Mouse (Mus musculus): Measurements from ENCODE around the gene Kazald1. TPM values are rescaled to one million over a fixed set of nuclear protein-coding genes. Genes with fewer than 3 reads are reported as not detected.

The Kazald1 gene
- total RNA-seq, 1 experiment from 2014 or later: not detected

- ATAC-seq (ENCODE audit: extremely low read depth, insufficient number of reproducible peaks, low FRiP score, poor library complexity, severe bottlenecking): peak; percentile 80
These were observed 27.6 kb upstream of the Kazald1 start, which contains the start of gene Sfxn3 for GRCm38 (mm10) chr19:45047417-45047934. Gene Sfxn3, plus strand, starts transcription at chr19:45047503.

- peak; percentile 57 for ATAC-seq (ENCODE audit: extremely low read depth, insufficient number of reproducible peaks, low FRiP score, poor library complexity, severe bottlenecking)
These were observed 27.0 kb upstream of the Kazald1 start for GRCm38 (mm10) chr19:45047935-45048643.

- no peak for ATAC-seq (ENCODE audit: extremely low read depth, insufficient number of reproducible peaks, low FRiP score, poor library complexity, severe bottlenecking)
These were observed 26.2 kb upstream of the Kazald1 start for GRCm38 (mm10) chr19:45048644-45049365.

- no peak for ATAC-seq (ENCODE audit: extremely low read depth, insufficient number of reproducible peaks, low FRiP score, poor library complexity, severe bottlenecking)
These were observed 25.5 kb upstream of the Kazald1 start for GRCm38 (mm10) chr19:45049523-45049922.

GRCm38 (mm10) chr19:45053451-45053850 is 21.6 kb upstream of the Kazald1 start:
- no peak for ATAC-seq (ENCODE audit: extremely low read depth, insufficient number of reproducible peaks, low FRiP score, poor library complexity, severe bottlenecking)

GRCm38 (mm10) chr19:45054892-45055690 is 19.9 kb upstream of the Kazald1 start:
- no peak for ATAC-seq (ENCODE audit: extremely low read depth, insufficient number of reproducible peaks, low FRiP score, poor library complexity, severe bottlenecking)

GRCm38 (mm10) chr19:45056364-45056763 is 18.7 kb upstream of the Kazald1 start:
- peak; percentile 35; the same call in 1 of the 2 replicates for ATAC-seq (ENCODE audit: extremely low read depth, insufficient number of reproducible peaks, low FRiP score, poor library complexity, severe bottlenecking)

GRCm38 (mm10) chr19:45056908-45057698 is 17.9 kb upstream of the Kazald1 start:
- ATAC-seq (ENCODE audit: extremely low read depth, insufficient number of reproducible peaks, low FRiP score, poor library complexity, severe bottlenecking): no peak

GRCm38 (mm10) chr19:45057724-45058112 is 17.3 kb upstream of the Kazald1 start:
- ATAC-seq (ENCODE audit: extremely low read depth, insufficient number of reproducible peaks, low FRiP score, poor library complexity, severe bottlenecking): no peak

GRCm38 (mm10) chr19:45058113-45058839 is 16.8 kb upstream of the Kazald1 start:
- ATAC-seq (ENCODE audit: extremely low read depth, insufficient number of reproducible peaks, low FRiP score, poor library complexity, severe bottlenecking): peak; percentile 92

GRCm38 (mm10) chr19:45058841-45059240 is 16.2 kb upstream of the Kazald1 start:
- no peak for ATAC-seq (ENCODE audit: extremely low read depth, insufficient number of reproducible peaks, low FRiP score, poor library complexity, severe bottlenecking)

- peak; percentile 80 for ATAC-seq (ENCODE audit: extremely low read depth, insufficient number of reproducible peaks, low FRiP score, poor library complexity, severe bottlenecking)
These were observed 11.3 kb upstream of the Kazald1 start for GRCm38 (mm10) chr19:45063565-45064292.

- no peak for ATAC-seq (ENCODE audit: extremely low read depth, insufficient number of reproducible peaks, low FRiP score, poor library complexity, severe bottlenecking)
These were observed 9.8 kb upstream of the Kazald1 start for GRCm38 (mm10) chr19:45065226-45065625.

- no peak for ATAC-seq (ENCODE audit: extremely low read depth, insufficient number of reproducible peaks, low FRiP score, poor library complexity, severe bottlenecking)
These were observed 7.9 kb upstream of the Kazald1 start for GRCm38 (mm10) chr19:45067170-45067569.

- no peak for ATAC-seq (ENCODE audit: extremely low read depth, insufficient number of reproducible peaks, low FRiP score, poor library complexity, severe bottlenecking)
These were observed 7.1 kb upstream of the Kazald1 start for GRCm38 (mm10) chr19:45067758-45068510.

- ATAC-seq (ENCODE audit: extremely low read depth, insufficient number of reproducible peaks, low FRiP score, poor library complexity, severe bottlenecking): peak; percentile 66
These were observed 1.0 kb upstream of the Kazald1 start for GRCm38 (mm10) chr19:45073871-45074542.

All from neutrophil, adult 5-6 weeks (primary cell).